Mouse (Mus musculus): ENCODE results near the gene Gcnt3.

DNA sequence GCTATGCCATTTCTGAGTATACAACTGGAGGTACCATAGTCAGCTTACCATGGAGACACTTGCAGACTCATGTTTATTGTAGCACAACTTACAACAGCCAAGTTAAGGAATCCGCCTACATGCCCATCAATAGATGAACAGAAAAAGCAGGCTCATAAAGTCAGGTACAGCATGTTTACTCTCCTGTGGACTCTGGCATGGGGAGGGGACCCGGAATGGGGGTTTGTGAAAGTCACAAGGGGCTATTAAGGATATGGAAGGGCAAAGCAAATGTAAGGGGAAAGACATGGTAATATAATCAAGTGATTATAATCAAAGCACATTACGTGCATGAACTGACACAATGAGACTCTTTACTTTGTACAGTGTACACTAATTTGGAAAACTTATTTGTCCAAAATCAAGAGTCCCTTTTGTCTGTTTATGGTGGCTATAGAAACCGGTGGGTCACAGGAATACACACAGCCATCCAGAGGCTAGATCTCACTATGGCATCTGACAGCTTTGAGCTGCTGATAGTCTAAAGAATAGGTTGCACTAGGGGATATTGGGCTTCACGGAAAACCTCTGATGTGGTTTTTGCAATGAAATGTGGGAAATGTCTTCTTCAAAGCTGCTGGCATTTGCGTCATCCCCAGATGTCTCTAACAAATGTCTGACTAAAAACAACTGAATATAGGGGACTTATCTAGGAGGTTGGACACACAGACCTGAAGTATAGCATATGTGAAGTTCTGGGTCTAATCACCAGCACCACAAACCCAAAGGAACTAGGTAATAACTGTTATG lies 1.9 kb upstream of the Gcnt3 start:
- TF ChIP-seq CTCF (IDR thresholded peaks at IDR 0.05; ENCODE audit: control insufficient read depth, insufficient read depth, insufficient read length) (no peak), MYOD1 (IDR thresholded peaks at IDR 0.05; ENCODE audit: control insufficient read depth, insufficient read length, low read depth) (no peak), USF1 (IDR thresholded peaks at IDR 0.05; ENCODE audit: low read depth) (no peak), MAX (IDR thresholded peaks at IDR 0.05) (no peak), MYOG (IDR thresholded peaks at IDR 0.05; ENCODE audit: control insufficient read depth, extremely low read depth, insufficient read length) (no peak), FOSL1 (IDR thresholded peaks at IDR 0.05; ENCODE audit: insufficient read depth, low read length, poor library complexity, severe bottlenecking) (no peak)

Data from C2C12 (cell line).